Mouse (Mus musculus) thymus, postnatal 14 days (tissue): ENCODE results near the gene Mcm6.
A peak's percentile ranks its signal among the peaks of the same experiment; 100 is the strongest.

Source experiments
- DNase-seq: peaks from one replicate; pipeline ENCODE4 v3.0.0; 2021

Gene Mcm6

DNA sequence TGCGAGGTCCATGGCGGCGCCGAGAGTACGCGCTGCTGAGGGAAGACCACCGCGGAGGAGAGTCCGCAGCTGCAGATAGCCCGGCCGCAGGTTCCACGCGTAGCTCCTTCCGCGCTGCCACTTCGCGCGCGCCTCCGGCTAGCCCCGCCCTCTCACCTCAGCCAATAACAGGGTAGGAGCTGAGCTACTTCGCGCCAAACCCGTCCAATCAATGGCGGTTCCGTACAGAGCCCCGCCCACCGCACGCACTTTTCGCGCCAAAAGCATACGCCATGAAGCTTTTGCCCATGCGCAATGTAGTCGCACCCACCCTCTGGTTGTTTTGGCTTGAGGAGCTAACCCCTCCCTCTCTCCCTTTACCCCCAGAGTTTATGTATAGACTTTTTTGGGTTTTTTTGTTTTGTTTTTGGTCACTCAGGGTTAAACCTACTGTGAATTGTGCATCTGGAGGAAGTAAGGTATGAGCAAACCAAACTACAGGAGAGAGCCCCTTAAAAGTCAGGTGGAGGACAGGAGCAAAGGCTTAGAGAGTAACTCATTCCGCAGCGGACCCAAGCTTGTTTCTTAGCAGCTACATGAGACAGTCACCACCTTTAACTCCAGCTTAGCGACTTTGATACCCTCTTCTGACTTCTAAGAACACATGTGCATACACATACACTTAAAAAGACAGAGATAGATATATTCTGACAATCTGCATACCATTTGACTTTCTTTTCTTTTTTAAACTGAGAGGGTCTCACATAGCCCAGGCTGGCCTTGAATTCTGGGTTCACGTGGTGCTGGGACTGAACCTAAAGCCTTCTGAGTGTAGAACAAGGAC, at the start of gene Mcm6:
Gene Mcm6 (minus strand): TSS at position 111 of the 823 bp plus-strand sequence.
- peak; percentile 97 for DNase-seq

DNA sequence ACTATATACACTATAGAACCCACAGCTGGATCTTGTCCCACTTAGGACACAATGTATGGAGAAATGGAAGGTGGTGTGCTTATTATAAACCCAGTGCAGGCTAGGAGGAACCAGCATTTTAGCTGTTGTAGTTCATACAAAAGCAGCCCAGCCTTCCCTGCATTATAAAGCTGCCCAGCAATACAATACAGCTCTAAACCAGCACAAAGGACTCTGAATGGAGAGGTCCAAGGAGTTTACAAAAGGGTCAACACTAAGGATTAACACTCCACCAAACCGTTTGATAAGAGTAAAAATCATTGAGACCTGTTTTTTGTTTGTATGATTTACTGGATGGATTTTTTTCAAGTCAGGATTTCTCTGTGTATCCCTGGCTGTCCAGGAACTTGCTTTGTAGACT, 47.4 kb upstream of the Mcm6 start:
- DNase-seq = no peak

DNA sequence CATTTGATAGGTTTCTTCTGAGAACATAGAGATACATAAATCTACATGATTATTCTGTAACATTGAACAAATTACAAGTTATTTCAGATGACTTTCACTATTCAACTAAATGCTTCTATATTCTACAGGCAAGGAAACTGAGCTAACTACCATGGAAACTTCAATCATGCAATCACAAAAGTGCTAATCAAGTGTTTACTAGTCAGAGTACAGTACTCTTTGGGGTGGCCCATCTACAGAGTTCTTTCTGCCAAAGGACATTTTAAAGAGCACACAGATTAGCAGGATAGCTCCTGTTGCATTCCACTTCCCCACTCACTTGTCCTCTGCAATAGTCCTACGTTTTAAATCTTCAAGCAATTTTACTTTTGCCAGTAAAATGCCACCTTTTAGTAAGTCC, 46.2 kb upstream of the Mcm6 start:
- DNase-seq = no peak

DNA sequence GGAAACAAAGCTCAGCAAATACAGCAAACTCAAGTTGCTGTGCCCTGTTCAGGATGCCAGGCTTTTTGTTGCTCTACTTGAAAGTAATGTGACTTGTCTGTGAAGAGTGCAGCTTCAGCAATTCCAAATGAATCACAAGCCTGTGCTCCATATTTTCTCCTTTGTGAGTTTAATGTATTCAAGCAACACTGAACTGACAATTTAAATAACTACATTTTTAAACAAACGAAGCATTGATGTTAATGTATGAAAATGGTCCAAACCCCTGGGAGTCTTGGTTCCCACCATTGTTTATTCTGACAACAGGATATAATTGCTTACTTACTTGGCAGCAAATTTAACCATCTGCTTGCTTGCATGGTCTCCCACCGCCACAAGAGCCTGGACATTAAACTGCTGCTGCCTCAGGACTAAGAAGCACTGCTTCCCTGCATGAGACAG, 45.6 kb upstream of the Mcm6 start:
- DNase-seq = no peak

DNA sequence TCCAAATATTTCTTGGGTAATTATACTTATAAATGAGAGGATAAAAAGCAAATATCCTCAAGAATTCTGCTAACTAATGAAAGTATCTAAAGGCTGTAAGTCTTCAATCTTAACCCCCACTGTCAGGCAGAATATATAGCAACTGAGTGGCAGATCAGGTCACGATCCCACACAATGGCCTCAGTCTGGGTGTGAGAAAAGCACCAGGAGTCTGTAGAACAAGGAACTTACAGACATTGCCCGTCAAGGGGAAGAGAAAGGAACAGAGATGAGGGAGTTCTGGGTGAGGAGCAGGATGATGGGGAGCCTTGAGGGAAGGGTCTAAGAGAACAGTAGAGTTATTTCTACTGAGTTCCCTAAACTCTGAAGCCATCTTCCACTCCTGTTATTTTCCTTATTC, 41.5 kb upstream of the Mcm6 start:
- DNase-seq = no peak

DNA sequence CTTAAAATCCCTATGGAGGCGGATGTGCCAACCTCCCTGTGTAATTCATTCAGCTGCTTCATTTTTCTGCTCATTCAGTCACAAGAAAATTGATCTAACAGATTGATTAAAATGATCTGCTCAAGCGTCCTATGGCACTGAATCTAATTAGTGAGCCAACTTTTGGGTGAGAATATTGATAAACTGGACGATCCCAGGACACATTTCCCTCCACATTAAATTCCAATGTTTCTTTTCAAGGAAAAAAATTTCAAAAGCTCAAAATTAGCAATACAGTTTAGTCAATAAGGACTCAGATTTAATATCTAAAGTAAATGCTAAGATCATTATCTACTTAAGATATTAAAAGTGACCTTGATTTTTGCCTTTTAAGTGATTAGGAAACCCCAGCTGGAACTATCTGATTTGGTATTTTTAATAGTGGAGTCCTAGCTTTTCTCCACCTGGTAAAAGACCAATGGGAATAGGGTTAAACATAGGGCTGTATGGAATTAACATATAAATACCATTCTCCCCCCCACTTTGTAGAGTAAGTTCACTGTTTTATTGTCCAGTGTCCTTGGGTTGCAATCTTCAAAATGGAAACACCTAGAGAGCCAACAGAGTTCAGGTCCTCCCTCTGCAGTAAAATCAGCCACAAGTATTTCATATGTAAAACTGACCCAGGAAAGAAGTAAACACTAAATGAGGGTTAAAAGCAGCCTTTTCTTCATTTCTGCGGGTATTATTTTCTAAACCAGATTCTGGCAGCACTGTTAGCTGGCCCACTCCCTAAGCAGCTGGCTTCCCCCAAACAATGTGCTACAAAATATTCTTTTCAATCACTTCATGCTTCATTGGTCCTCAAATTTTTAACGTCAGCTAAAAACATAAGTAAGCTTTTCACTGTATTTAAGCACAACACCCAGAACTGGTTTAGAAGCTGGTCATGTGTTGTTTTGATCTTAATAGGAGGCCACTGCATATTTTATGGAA, 40.8 kb upstream of the Mcm6 start:
- no peak for DNase-seq

DNA sequence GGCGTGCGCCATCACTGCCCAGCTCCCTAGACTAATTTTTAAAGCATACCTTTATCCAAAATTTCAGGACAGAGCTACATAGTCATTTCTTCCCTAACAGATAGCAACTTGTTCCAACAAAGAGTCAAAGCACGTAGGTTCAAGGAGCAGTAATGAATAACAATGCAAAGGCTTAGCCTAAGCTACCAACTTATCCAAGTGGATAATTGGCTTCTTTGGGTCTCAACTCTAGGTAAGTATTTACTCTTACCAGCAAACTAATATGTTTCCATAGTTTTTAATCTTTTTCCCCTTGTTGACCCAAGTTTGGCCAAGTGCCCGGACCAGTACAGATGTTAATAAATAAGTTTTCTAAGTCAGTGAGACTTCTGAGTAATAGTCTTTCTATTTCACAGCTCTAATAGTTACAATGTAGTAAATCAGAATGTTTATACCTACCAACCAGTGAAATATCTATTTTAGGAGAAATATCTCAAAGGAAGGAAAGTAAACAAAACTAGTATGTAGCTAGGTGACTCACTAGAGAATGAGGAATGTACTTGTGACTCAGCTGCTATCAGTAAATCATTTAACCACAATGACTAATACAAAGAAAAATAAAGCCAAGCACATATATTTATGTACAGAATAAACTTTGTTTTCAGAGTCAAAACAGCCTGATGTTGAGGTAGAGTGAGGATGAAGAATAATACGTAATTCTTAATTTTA, 39.4 kb upstream of the Mcm6 start:
- DNase-seq = no peak

DNA sequence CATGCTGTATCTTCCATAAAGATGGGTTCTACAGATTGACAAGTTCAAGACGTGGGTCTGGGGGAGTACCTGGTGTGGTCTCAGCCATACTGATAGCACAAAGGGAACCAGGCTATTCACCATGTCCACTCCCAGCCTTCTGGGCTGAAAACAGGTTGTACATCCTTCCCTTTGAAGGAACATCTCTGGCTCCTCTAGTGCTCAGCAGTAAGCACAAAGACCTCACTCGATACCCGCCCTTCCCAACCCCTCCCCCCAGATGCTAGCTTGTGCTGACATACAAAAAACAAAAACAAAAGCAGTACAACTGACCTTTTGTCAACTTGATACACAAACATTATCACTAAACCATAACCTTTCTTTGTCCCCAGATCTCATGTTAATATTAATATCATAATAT, 35.2 kb upstream of the Mcm6 start:
- no peak for DNase-seq

DNA sequence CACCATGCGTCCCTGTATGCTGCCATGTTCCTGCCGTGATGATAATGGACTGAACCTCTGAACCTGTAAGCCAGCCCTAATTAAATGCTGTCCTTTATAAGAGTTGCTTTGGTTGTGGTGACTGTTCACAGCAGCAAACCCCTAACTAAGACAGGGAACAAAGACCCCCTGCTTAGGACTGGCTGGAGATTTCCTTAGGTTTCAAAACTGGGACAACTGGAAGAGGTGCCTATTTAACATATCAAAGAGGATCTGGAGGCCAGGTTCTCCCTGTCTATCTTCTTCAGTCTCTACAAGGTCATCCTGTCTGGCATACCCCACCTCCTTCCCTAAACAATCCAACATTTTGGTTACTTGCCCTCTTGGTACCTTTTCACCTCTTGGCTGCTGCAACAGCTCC, 32.9 kb upstream of the Mcm6 start:
- DNase-seq = no peak

DNA sequence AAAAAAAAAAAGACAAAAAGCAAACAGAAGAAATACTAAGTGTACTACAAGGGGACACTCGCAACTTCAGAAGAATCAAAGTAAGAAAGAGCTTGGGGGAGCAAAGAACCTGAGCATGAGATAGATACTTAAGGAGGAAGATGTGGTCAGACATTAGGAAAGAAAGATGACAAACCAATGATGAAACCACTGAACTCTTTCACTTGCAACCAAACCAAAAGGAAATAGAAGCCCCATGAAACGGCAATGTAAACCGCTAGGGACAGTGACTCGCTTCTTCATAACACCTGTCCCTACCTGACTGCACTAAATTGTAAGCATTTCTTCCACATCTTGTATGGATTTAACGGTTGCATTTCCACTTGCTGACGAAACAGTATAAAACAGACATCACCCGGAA, 27.0 kb upstream of the Mcm6 start:
- peak; percentile 9 for DNase-seq

DNA sequence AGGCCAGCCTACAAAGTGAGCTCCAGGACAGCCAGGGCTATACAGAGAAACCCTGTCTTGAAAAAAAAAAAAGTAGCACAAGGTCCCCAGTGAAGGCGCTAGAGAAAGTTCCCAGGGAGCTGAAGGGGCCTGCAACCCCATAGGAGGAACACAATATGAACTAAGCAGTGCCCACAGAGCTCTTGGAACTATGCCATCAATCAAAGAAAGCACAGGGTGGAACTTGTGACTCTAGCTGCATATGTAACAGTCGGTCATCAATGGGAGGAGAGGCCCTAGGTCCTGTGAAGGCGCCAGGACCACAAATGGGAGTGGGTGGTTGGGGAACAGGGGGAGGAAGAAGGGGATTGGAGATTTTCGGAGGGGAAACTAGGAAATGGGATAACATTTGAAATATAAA, 17.4 kb upstream of the Mcm6 start:
- no peak for DNase-seq

DNA sequence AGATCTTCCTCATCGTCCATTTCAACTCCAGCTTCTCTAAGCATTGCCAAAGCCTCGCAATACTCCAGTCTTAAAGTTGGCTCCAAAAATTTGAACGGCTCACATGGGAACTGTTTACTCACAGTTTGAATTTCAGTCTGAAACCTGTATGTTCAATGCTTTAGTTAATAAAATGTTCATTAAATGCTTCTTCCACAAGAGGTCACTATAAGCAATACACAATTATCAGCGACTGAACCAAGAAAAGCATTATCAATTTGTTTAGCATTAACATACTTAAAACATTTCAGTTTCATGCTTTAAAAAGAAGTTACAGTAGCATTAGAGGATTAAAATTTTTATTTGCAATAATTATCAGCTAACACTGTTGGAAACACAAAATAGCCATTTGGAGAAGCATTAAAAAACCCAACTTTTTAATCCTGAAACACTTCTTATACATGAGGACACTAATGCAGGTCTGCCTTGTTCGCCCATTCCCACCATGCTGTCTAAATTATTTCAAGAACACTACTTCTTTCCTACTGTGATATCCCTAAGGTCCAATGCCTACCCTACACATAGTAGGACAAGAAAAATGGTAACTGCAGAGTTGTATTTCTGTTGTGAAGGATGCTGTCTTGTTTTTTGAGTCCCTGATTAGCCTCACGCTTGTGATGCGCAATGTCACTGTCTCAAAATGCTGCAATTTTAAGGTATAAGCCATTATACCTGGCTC, 12.8 kb upstream of the Mcm6 start:
- DNase-seq = no peak

DNA sequence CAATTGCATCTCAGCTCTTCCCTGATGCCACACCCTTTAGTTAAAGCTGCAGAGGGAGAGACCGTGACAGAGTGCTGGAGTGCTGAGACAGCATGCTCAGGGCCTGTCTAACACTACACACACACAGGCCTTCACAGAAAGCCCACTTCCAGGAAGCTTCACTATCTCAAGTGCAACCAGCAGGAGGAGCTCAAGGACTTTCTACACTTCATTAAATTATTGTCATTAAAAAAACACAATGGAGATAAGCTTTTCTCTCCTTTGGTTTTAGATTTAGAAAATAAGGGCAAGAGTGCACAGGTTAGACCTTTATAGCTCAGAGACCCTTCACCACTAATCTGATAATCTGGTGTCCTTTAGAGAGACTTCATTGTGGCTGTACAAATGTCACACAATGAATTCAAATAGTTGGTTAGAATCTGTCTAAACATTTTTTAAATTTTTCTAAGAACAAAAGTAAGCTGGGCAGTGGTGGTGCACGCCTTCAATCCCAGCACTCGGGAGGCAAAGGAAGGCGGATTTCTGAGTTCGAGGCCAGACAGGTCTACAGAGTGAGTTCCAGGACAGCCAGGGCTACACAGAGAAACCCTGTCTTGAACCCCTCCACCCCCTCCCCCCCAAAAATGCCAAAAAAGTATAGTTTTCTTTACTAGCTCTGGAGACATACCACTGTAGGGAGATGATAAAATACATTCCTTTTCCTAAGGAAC, 9.4 kb upstream of the Mcm6 start:
- DNase-seq = peak; percentile 81

DNA sequence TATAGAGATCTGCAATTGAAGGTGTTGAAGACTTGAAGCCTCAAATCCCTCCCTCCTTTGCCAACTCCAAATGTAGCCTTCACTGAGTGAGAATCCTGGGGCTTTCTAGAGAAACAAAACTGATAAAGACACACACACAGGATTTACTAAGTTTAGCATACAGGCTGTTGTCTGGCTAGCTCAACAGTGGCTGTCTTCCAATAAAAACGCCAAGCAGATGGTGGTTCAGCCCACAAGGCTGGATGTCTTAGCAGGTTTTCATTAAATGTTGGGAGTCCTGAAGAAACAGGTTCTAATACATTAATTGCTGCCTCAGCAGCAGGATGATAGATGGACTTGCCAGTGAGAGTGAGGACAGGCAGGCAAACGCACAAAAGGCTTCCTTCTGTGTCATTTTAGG, 1.1 kb upstream of the Mcm6 start:
- DNase-seq = no peak

DNA sequence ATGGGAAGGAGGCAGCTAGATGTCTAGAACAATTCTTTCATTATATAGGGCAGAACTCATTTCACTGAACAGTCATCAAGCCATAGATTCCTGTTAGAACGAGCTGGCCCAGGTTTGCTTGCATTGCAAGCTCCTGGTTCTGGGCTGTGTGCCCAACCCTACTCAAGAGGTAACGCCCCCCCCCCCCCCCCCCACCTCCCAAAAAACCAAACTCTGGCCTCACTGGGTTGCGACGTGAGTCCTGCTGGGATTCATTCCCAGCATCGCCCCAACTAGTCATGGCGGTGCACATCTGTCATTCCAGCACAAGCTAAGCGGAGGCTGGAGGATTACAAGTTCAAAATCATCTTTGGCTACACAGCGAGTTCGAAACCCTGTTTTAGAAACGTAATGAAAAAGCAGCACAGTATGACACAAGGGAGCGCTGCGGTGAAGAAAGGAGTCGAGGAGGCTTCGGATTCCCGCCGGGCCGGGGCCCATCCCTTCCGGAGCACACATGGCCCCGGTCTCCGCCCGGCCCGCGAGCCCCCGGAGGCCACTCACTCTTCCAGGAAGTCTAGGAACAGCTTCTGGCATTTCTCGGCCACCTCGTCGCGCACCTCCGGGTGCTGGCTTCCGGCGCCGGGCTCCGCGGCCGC, 429 bp downstream of the Mcm6 start:
- DNase-seq = peak; percentile 12

DNA sequence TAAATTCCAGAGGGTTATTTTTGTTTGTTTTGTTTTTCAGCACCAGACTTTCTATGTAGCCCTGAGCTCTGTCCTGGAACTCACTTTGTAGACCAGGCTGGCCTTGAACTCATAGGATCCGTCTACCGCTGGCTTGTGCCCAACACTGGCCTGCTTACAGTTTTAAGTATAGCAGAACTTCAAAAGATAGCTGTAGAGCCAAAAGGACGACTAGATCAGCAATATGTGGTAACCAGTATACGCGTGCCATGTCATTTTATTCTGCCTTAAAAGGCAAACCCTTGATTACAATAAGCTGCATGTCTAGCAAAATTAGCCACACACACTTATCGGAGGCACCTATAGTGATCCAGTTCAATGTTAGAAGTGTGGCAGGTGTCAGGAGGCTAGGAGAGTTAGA, 1.2 kb downstream of the Mcm6 start:
- DNase-seq = no peak

DNA sequence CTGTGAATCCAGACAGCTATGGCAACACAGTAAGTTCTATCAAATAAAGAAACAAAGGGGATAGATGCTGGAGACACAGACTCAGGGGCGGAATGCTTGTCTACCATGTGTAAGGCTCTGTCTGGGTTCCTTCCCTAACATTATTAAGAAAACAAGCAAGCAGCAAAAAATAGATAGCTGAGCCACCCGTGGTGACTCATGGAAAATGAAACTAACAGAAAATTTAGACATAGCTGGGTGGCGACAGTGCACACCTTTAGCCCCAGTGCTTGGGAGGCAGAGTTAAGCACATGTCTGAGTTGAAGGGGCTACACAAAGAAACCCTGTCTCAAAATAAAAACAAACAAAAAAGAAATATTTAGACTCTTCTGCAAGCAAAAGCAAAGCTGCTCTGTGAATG, 2.0 kb downstream of the Mcm6 start:
- DNase-seq = peak; percentile 27

DNA sequence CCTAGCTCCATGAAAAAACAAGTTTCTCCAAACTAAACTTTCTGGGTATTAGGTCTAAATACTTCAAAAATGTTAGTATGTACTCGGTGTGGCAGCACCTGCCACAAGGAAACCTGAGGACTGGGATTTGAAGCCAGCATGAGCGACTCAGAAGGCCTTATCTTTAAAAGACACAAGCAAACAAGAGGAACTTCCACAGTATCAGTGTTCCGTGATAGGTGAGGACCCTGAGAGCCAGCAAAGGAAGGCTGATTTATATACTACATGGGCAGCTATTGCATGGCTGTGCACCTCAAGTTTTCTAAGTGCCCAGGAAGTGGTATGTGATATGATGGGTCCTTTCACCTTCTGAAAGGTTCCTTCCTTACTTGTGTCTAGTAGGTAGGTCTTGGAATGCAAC, 6.4 kb downstream of the Mcm6 start:
- DNase-seq = no peak

DNA sequence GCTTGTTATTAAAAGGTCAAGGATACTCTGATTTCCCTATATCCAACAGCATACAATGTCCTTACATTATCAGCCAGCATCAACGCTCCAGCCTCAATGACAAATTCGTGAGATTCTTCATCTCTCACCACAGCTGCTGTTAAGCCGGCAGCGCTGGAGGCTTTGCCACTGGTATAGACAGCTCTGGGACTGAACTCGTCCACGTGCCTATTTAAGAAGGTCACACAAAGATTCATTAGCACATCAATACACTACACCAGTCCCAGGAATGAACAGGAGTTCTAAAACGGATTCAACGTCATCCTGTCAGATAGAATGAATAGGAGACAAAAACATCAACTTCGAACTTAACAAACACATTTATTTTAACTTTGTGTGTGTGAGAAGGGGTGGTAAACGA, 15.2 kb downstream of the Mcm6 start:
- DNase-seq = no peak

DNA sequence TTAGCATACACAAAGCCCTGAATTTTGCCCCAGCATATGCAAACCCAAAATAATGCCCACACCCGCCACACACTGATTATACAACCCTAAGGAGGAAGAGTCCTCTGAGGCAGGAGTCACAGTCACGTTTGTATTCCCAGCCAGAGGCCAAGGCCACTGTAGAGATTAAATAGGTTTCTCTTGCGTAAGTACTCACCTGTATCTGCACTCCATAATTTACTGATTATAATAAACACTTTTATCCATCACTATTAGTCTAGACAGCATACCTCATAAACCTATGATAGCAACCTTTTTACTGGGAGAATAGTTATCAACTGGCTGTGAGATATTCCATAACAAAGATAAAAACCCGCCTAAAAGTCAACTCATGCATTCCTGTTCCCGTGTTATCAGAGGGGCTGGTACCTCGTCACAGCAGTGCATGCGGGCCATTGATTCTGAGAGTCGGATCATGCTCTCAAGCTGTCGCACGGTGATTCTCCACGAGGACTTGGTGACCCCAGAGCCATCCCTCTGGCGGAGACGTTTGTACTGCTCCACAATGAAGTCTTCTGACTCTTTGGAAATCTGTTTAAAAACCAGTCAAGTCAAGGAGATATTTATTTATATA, 21.6 kb downstream of the Mcm6 start:
- no peak for DNase-seq

DNA sequence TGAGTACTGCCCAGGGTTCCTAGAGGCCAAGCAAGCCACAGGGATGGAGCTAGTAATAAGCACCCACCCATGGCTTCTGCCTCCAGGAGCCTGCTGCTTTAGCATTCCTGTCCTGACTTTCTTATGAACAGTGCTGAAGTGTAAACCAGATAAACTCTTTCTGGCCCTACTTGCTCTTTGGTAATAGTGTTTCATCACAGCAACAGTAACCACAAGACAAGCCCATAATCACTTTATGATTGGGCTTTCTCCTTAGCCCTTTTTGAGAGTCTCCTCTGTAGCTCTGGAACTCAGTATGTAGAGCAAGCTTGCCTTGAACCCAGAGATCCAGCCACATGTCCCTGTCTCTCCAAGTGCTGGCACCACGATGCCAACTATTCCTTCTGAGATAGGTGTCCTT, 29.2 kb downstream of the Mcm6 start:
- no peak for DNase-seq
